Mouse (Mus musculus): ENCODE data around the gene Trim63. TPM values are rescaled to one million over a fixed set of nuclear protein-coding genes. Genes with fewer than 3 reads are reported as not detected.
"Not testable (repeated sequence)": the region's sequence is repeated elsewhere in the genome, so short reads cannot be mapped to it uniquely, and the experiment has no call there.

The Trim63 gene
- polyA plus RNA-seq, 1 experiment from 2014 or later = 0.14 TPM

DNA sequence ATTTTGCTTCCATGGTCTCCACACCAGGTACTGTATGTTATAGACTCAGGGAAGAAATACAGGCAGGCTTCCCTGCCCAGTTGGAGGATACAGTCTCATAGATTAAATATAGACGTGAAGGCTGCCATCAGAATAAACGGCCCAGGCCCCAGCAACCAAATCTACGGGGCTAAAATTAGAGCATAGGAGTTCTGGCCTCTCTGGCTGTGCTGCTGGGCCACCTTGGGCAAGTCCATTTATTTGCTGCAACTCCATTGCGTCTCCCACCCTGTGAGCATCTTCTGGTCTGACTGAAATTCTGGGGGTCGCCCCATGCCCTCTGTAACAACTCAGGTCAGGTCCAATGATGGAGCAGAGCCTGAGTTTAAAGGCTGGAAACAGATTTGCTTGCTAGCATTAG lies 4.2 kb downstream of the Trim63 start:
- Histone ChIP-seq H3K36me3 (no peaks in the 10 kb centered on the region), H3K4me2 (no peak overlapping the region), H3K9ac (no peak overlapping the region), H3K27ac (no peak overlapping the region), H3K4me3 (replicated peaks) (no peak overlapping the region), H3K4me1 (replicated peaks) (no peaks in the 10 kb centered on the region), H3K27me3 (0 out of 2 replicates have a peak, but pooled peaks cover 7% of the 10 kb centered on the region), H3K9me3 (replicated peaks) (no peaks in the 10 kb centered on the region)
- ATAC-seq (ENCODE audit: low read depth) = no peak
- no peak for DNase-seq
- 68% methylated on average over 5 of the region's 5 CpGs for WGBS (ENCODE audit: insufficient replicate concordance)

DNA sequence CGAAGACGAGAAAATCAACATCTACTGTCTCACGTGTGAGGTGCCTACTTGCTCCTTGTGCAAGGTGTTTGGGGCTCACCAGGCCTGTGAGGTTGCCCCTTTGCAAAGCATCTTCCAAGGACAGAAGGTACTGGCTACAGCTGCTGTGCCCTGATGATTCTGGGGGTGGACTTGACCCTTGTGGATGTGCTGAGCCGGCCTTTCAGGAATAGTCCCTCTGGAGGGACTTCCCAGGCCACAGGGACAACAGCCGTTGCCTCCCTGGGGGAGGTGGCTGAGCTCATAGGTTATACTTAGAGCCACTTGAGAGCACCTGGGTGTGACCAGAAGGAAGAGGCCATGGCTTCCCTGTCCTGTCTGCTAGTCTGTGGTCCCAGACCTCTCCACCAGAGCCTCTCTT lies 4.8 kb downstream of the Trim63 start:
- H3K4me3 ChIP-seq (replicated peaks) = no peak overlapping the region
- no peaks in the 10 kb centered on the region for H3K36me3 ChIP-seq
- H3K27ac ChIP-seq = no peak overlapping the region
- ATAC-seq (ENCODE audit: low read depth) (no peak), DNase-seq (no peak)
- H3K9me3 ChIP-seq (replicated peaks) = no peaks in the 10 kb centered on the region
- H3K9ac ChIP-seq = no peak overlapping the region
- WGBS (ENCODE audit: insufficient replicate concordance) = 61% methylated on average over 5 of the region's 5 CpGs
- no peak overlapping the region for H3K4me2 ChIP-seq
- H3K27me3 ChIP-seq = 0 out of 2 replicates have a peak, but pooled peaks cover 7% of the 10 kb centered on the region
- no peaks in the 10 kb centered on the region for H3K4me1 ChIP-seq (replicated peaks)

GRCm38 (mm10) chr4:134321524-134321923 lies 6.6 kb downstream of the Trim63 start:
- WGBS (ENCODE audit: insufficient replicate concordance) = 36% methylated on average over 3 of the region's 3 CpGs
- ATAC-seq (ENCODE audit: low read depth) (no peak), DNase-seq (no peak)
- H3K4me3 ChIP-seq (replicated peaks) = no peak overlapping the region
- no peaks in the 10 kb centered on the region for H3K9me3 ChIP-seq (replicated peaks)
- no peaks in the 10 kb centered on the region for H3K4me1 ChIP-seq (replicated peaks)
- no peaks in the 10 kb centered on the region for H3K36me3 ChIP-seq
- H3K9ac ChIP-seq = no peak overlapping the region
- H3K27me3 ChIP-seq = 0 out of 2 replicates have a peak, but pooled peaks cover under 1% of the 10 kb centered on the region
- H3K27ac ChIP-seq = no peak overlapping the region
- no peak overlapping the region for H3K4me2 ChIP-seq

- Histone ChIP-seq H3K4me1 (replicated peaks) (no peaks in the 10 kb centered on the region), H3K4me3 (replicated peaks) (no peak overlapping the region), H3K9me3 (replicated peaks) (no peaks in the 10 kb centered on the region), H3K27ac (no peak overlapping the region), H3K27me3 (no peaks in the 10 kb centered on the region), H3K4me2 (no peak overlapping the region), H3K36me3 (no peaks in the 10 kb centered on the region), H3K9ac (no peak overlapping the region)
- ATAC-seq (ENCODE audit: low read depth) = no peak
- 40% methylated on average over 5 of the region's 5 CpGs for WGBS (ENCODE audit: insufficient replicate concordance)
- no peak for DNase-seq
These were observed 9.7 kb downstream of the Trim63 start for GRCm38 (mm10) chr4:134324655-134325054.

DNA sequence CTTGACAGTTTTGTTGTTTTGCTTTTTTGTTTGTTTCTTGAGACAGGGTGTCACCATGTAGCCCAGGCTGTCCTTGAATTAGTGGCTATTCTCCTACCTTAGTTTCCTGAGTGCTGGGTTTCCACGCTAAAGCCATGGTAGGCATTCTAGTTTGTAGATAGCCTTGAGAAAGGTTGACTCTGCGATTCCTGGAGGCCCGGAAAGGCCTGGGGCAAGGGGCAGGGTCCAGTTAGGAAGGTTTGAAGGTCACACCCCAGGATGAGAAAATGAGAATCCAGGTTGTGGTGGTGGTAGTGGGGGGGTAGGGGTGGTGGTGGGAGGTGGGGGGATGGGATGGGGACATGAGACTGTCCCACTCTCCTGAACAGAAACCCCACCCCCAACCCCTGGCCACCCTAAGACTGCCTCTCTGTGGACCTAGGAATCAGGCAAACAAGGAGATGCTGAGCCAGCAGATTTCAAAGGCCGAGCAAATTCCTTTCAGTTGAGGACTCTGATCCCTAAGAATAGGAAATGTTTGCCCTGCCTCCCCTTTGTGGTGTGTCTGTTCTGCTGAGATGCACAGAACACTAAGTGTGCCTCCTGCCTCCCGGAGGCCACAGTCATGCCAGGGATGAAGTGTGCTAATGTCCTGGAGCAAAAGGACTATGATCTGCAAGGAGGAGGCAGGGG lies 12.1 kb downstream of the Trim63 start:
- Histone ChIP-seq H3K27me3 (no peaks in the 10 kb centered on the region), H3K4me2 (no peak overlapping the region), H3K4me3 (replicated peaks) (no peak overlapping the region), H3K27ac (no peak overlapping the region), H3K9me3 (replicated peaks) (no peaks in the 10 kb centered on the region), H3K4me1 (replicated peaks) (no peaks in the 10 kb centered on the region), H3K36me3 (no peaks in the 10 kb centered on the region), H3K9ac (no peak overlapping the region)
- 52% methylated on average over 5 of the region's 5 CpGs for WGBS (ENCODE audit: insufficient replicate concordance)
- DNase-seq (no peak), ATAC-seq (ENCODE audit: low read depth) (no peak)

DNA sequence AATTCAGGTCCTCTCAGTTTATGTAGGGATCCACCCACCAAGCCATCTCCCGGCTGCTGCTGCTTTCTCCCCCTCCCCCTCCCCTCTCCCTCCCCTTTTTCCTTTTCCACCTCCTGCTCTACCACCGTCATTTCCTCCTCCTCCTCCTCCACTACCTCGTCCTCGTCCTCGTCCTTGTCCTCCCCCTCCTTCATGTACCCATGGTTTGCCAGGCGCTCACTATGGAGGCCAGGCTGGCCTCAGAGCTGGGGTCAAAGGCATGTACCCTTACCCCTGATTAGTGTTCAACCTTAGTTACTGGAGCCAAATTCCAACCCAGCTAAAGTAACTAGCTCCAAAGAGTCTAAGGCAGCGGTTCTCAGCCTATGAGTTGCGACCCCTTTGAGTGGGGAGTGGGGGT lies 13.2 kb downstream of the Trim63 start:
- Histone ChIP-seq H3K36me3 (no peaks in the 10 kb centered on the region), H3K27me3 (no peaks in the 10 kb centered on the region), H3K4me3 (replicated peaks) (no peak overlapping the region), H3K9ac (no peak overlapping the region), H3K9me3 (replicated peaks) (no peaks in the 10 kb centered on the region), H3K4me1 (replicated peaks) (no peaks in the 10 kb centered on the region), H3K4me2 (no peak overlapping the region), H3K27ac (no peak overlapping the region)
- WGBS (ENCODE audit: insufficient replicate concordance) = 36% methylated on average over 8 of the region's 8 CpGs
- ATAC-seq (ENCODE audit: low read depth) (no peak), DNase-seq (no peak)

- 57% methylated on average over 8 of the region's 8 CpGs for WGBS (ENCODE audit: insufficient replicate concordance)
- H3K36me3 ChIP-seq = no peaks in the 10 kb centered on the region
- no peak for DNase-seq
These were observed 13.9 kb downstream of the Trim63 start for GRCm38 (mm10) chr4:134328832-134329231.

DNA sequence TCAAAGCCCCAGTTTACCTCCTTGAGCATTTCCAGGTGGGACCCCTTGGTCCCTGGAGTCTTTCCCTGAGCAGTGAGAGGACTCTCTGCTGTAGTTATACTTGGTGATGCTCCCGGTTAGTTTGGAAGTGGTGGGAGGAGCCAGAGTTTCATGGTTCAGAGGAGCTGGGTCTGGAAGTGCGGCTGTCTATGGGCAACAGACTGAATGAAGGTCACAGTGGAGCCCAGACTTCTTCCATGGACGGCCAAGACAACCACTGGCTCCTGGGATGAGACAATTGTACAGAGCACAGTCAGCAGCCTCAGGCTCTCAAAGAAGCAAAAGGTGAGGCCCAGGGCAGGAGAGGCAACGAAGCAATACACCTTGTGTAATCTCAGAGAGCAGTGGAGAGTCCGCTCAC lies 15.4 kb downstream of the Trim63 start:
- no peaks in the 10 kb centered on the region for H3K27me3 ChIP-seq
- ATAC-seq (ENCODE audit: low read depth) (no peak), DNase-seq (no peak)
- no peaks in the 10 kb centered on the region for H3K4me1 ChIP-seq (replicated peaks)
- H3K9ac ChIP-seq = no peak overlapping the region
- H3K27ac ChIP-seq = no peak overlapping the region
- no peaks in the 10 kb centered on the region for H3K9me3 ChIP-seq (replicated peaks)
- no peaks in the 10 kb centered on the region for H3K36me3 ChIP-seq
- no peak overlapping the region for H3K4me2 ChIP-seq
- 52% methylated on average over 5 of the region's 5 CpGs for WGBS (ENCODE audit: insufficient replicate concordance)
- no peak overlapping the region for H3K4me3 ChIP-seq (replicated peaks)

More at GRCm38 (mm10) chr4:134328832-134329231, 13.9 kb downstream of the Trim63 start:
- Histone ChIP-seq H3K4me1 (replicated peaks) (no peaks in the 10 kb centered on the region), H3K4me3 (replicated peaks) (no peak overlapping the region), H3K9me3 (replicated peaks) (no peaks in the 10 kb centered on the region), H3K9ac (no peak overlapping the region), H3K27ac (no peak overlapping the region), H3K27me3 (no peaks in the 10 kb centered on the region), H3K4me2 (no peak overlapping the region)
- no peak for ATAC-seq (ENCODE audit: low read depth)

- ATAC-seq (ENCODE audit: low read depth); H3K4me2 ChIP-seq; H3K9ac ChIP-seq; H3K27ac ChIP-seq; DNase-seq; H3K36me3 ChIP-seq; H3K9me3 ChIP-seq (replicated peaks); H3K4me3 ChIP-seq (replicated peaks): not testable (repeated sequence)
- Histone ChIP-seq H3K4me1 (replicated peaks) (peaks cover 15% of the 10 kb centered on the region), H3K27me3 (peaks cover 55% of the 10 kb centered on the region)
- WGBS (ENCODE audit: insufficient replicate concordance) = 60% methylated on average over 6 of the region's 6 CpGs
These were observed 26.3 kb downstream of the Trim63 start for GRCm38 (mm10) chr4:134341231-134341630.

GRCm38 (mm10) chr4:134342213-134342779 lies 27.4 kb downstream of the Trim63 start:
- Histone ChIP-seq H3K27ac (no peak overlapping the region), H3K36me3 (no peaks in the 10 kb centered on the region), H3K27me3 (peaks cover 62% of the 10 kb centered on the region), H3K4me2 (no peak overlapping the region), H3K9me3 (replicated peaks) (no peaks in the 10 kb centered on the region), H3K4me3 (replicated peaks) (no peak overlapping the region), H3K4me1 (replicated peaks) (peaks cover 15% of the 10 kb centered on the region), H3K9ac (no peak overlapping the region)
- ATAC-seq (ENCODE audit: low read depth) (no peak), DNase-seq (no peak)
- 7% methylated on average over 11 of the region's 11 CpGs for WGBS (ENCODE audit: insufficient replicate concordance)

DNA sequence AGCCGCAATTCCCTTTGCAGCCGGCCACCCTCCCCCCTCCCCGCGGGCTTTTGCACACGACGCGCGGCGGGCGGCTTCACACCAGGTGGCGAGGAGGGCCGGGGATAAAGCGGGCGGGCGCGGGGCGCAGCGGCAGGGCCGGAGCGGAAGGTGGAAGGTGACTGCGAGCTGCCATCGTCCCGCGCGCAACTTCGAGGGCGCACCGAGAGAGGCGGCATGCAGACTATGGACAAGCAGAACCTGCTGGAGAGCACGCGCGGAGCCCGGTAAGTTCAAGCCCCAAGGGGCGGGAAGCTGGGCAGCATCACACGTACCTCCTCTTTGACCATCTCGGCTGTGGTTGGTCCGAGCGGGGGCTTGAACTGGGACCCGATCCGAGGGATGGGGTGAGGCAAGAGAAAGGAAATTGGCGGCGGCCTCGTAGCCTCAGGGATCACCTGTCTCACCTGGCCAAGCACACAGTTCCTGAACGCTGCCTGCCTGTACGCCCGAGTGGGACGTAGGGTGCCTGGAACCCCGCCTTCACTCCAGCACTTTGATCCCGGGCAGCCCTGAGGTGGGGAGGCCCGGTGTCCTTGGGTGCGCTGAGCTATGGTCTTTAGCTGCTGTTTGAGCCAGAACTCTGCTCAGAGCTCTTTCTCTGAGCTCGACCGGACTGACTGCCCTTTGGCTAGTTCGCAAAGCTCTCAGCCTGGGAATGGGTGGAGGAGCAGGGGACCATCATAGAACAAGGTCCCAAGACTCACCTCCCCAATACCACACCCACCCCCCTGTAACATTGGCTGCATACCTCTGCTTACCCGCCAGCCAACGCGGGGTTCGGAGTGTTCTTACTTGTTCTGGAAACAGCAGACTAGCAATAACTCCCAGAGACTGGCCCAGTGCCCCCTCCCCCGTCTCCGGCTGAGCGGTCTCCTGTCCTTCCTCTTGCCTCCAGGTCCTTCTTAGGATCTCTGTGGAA lies 28.4 kb downstream of the Trim63 start, which contains the start of gene Slc30a2:
TSS of gene Slc30a2 (plus strand) at position 111 of the 961 bp plus-strand sequence.
- peak within 1 kb of the TSS; percentile 47 for H3K4me2 ChIP-seq
- DNase-seq (no peak), ATAC-seq (ENCODE audit: low read depth) (no peak)
- H3K4me1 ChIP-seq (replicated peaks) = peaks cover 15% of the 10 kb centered on the region
- no peaks in the 10 kb centered on the region for H3K9me3 ChIP-seq (replicated peaks)
- peaks cover 64% of the 10 kb centered on the region for H3K27me3 ChIP-seq
- no peak within 1 kb of the TSS for H3K27ac ChIP-seq
- no peaks in the 10 kb centered on the region for H3K36me3 ChIP-seq
- WGBS (ENCODE audit: insufficient replicate concordance) = 3% methylated on average over 61 of the region's 61 CpGs
- peak within 1 kb of the TSS; percentile 33 for H3K4me3 ChIP-seq (replicated peaks)
- H3K9ac ChIP-seq = no peak within 1 kb of the TSS

Data from liver, embryonic 13.5 days (tissue).